Mouse (Mus musculus) neutrophil, adult 5-6 weeks (primary cell): Measurements from ENCODE around the gene Gm44511. TPM values are rescaled to one million over a fixed set of nuclear protein-coding genes. Genes with fewer than 3 reads are reported as not detected.
"Not testable (repeated sequence)": the region's sequence is repeated elsewhere in the genome, so short reads cannot be mapped to it uniquely, and the experiment has no call there.

Source experiments
- ATAC-seq: fragments of 151-379, 151-347 bp; 2 replicates; pipeline ENCODE4 v1.8.0; 2017; ENCODE audit warnings: mild to moderate bottlenecking, moderate TSS enrichment; ENCODE audit not compliant: insufficient number of reproducible peaks, poor library complexity, low FRiP score, severe bottlenecking; ENCODE audit errors: extremely low read depth
- total RNA-seq: library from RNA; stranded (forward); fragments of 200-1000 nt; gene quantifications from 2 replicates; pipeline ENCODE4 v1.2.3, GENCODE M21; 2017

Gm44511 gene
- total RNA-seq, 1 experiment from 2014 or later = 2.9 TPM

DNA sequence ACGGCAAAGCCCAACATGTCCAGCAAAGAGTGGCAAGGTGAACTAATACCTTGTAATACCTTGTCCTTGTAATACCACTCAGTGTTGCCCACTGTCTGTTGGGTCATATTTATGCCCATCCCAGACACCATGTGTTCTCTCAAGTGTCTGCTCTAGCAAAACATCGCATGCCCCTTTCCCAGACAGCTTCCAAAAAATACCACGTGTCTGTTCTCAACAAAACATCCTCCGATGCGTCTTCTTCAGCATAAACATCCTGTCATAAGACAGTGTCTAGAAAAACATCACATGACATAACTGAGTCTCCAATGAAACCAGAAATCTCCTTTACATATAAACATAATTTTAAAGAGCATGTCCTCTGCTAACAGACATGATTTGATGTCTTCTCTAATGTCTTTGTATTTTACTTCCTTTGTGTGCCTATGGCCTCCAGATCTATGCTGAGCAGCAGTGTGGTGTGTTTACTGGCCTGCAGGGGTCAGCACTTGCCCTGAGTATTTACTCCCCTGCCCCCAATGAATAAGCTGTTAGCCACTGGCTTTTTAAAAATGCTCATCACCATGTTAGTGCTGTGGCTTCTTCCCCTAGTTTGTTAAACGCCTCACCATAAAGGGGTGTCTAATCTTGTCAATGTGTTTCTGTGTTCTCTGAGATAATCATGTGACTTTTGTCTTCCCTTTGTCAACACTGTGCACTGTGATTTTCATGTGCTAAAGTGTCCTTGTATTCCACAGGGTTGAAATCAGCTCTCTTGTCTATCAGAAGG is 59.4 kb downstream of the Gm44511 start:
- peak; percentile 83 for ATAC-seq

GRCm38 (mm10) chr6:128765211-128765610 is 60.9 kb downstream of the Gm44511 start:
- ATAC-seq = no peak

DNA sequence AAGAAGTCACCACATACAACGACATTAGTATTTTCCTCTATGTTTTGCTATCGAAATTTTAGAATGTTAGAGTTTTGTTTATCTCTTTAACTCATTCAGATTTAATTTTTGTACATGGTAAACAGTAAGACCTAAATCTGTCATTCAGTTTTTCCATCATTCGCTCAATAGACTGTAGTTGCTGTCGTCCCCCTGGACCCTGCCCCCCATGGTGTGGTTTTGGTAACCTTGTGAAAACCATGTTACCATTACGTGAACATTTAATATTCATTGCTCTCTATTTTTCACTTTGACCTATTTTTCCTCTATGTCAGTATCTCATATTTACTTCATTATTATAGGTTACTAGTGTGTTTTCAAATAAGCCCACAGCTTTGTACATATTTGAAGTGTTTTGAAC is 61.5 kb downstream of the Gm44511 start:
- no peak for ATAC-seq

- ATAC-seq = peak; percentile 71
Measured at GRCm38 (mm10) chr6:128763736-128764523, 62.2 kb downstream of the Gm44511 start.

GRCm38 (mm10) chr6:128762892-128763670 is 63.0 kb downstream of the Gm44511 start:
- not testable (repeated sequence) for ATAC-seq

DNA sequence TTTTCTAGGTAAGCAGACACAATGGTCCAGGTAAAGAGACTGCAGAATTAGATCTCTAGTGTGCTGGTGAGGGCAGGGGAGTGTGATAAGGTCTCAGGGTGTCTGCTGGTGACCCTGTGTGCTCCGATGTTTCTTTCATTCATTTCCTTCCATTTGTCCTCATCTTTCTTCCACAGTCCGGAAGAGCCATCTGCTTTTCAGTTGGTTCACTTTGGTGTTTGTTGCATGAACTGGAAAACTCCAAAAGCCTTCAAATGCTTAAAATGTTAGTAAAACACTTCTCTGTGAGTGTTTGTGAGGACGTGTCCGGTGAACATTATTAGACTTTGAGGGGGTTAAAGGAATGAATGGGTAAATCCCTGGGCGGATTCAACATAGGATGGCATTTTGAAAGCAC is 65.0 kb downstream of the Gm44511 start:
- ATAC-seq = no peak

GRCm38 (mm10) chr6:128760416-128761143 is 65.5 kb downstream of the Gm44511 start:
- ATAC-seq = peak; percentile 74

DNA sequence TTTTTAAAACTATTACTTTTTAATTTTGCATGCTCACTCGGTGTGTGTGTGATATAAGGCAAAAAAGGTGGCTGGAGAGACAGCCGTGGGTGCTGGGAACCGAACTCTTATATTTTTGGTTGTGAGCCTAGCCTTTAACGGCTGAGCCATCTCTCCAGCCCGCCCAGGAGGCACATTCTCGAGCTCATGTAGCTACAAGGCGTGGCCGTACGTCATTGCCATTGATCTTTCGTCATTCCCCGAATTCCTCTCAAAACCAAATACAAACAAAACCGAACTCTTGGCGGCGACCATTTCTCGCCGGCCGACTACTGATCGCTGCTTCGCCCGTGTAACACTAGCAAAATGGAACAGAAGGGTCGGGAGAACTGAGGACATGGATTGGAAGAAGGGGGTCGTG is 66.1 kb downstream of the Gm44511 start:
- ATAC-seq = peak; percentile 34; the same call in 1 of the 2 replicates

- ATAC-seq = no peak
Measured at GRCm38 (mm10) chr6:128759221-128759950, 66.7 kb downstream of the Gm44511 start.

DNA sequence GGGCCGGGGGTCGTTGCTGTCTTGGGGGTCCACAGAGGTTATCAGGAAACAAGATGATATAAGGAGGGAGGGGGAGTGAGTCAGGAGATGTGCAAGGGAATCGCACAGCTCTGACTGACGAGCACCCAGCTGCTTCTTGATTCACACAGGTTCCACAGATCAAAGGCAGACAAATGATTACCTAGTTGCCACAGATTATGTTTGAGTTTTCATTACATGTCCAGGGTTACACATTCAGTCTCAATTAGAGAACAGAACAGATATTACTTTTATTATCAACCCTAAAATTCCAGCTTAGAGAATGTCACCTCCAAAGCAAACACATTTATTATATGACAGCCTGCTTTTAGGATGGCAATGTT is 70.7 kb downstream of the Gm44511 start:
- ATAC-seq = not testable (repeated sequence)

DNA sequence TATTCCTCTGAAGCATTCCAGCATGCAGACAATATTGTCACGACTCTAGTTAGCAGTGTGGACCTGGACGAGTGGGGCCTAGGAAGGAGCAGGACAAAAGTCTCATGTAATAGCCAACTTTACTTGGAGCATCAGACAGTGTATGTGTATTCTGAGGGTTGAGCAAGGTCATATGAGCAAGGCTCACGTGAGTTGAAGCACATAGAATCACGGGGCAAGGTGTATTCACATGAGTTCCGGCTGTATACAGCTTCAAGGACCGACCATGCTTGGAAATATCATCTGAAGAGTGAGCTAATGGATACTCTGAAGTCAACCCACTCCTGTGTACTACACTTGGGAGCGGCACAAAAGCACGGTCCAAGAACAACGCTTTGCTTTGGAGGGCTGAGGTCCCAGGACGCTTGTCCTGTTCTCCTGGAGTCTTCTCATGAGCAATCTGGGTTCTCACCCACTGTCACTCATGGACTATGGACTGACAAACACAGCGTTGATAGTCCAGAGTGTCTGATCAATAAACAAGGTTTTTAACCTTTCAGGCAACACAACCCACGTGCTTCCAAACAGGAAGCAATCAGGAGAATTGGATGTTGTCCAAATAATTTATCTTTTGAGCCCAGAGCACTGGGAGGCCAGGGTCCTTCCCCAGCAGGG is 71.2 kb downstream of the Gm44511 start:
- not testable (repeated sequence) for ATAC-seq

- peak; percentile 49 for ATAC-seq
Measured at GRCm38 (mm10) chr6:128754265-128754664, 71.8 kb downstream of the Gm44511 start.

- ATAC-seq = peak; percentile 93
Measured at GRCm38 (mm10) chr6:128753610-128754224, 72.4 kb downstream of the Gm44511 start.

- ATAC-seq = not testable (repeated sequence)
Measured at GRCm38 (mm10) chr6:128747006-128747405, 79.1 kb downstream of the Gm44511 start.

DNA sequence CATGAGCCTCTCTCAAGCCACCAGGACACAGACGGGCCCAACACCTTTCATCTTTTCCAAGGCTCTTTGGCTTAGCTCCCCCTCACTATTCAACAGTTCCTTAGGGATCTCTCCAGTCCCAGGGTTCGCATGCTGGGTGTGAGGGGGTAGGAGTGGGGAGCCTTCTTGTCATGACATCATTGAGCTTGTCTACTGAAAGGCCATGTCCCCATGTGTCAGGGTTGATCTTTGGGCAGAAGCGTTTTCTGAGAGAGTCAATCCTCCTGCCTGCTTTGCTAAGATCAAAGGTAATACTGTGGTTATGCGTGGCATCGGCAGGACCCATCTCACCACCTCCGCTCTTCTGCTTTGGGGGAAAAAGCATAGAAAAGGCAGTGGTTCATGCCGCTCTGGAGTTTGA is 88.7 kb downstream of the Gm44511 start:
- ATAC-seq = no peak

- ATAC-seq = peak; percentile 63; the same call in 1 of the 2 replicates
Measured at GRCm38 (mm10) chr6:128736100-128736499, 90.0 kb downstream of the Gm44511 start.

DNA sequence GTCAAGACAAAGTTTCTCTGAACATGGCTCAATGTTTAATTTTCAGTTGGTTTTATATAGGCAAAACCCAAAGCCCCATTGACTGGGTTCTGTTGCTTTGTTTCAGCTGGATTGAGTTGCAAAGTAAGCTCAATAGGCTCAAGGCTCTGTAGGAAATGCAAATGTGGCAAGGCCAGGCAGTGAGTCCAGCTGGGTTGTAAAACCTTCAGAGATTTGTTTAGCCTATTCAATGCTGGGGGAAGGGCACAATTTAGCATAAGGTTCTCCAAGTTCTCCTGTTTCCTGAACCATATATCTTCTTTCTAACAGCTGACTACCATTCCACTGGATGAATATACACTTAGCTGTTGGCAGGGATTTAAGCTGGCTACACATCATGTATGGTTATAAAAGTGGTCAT is 91.2 kb downstream of the Gm44511 start:
- ATAC-seq = no peak
